Mouse (Mus musculus) spleen, adult 2 months (tissue): ENCODE data around the gene Anxa6.

Experiments used
- CTCF ChIP-seq: fragments of 200-500 bp; IDR thresholded peaks from 2 replicates; pipeline ENCODE4 v1.5.1; 2011; ENCODE audit warnings: mild to moderate bottlenecking, inconsistent platforms; ENCODE audit not compliant: insufficient read depth, insufficient read length, insufficient replicate concordance; ENCODE audit errors: extremely low read depth
- POLR2A ChIP-seq: fragments of 200-500 bp; IDR thresholded peaks from 2 replicates; pipeline ENCODE4 v1.6.1; 2011; ENCODE audit warnings: low read depth, low read length, inconsistent platforms

DNA sequence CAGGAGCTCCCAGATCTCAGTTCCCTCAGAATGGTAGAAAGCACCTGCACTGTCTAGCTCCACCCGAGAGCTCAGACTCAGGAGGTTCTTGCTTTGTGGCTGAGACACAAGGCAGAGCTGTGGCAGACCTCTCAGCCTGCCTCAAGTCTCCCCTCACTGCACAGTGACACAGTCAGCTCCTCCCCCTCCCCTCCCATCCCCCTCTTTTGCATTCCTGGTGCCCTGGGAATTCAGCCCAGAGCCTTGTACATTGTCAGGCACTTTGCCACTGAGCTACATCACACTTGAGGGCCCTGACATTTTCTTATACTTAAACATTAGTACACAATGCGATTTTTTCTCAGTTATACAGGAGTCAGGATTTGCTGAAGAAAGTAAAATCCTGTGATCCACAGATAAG is 35.8 kb upstream of the Anxa6 start:
- TF ChIP-seq POLR2A (no peak), CTCF (no peak)
